Mouse (Mus musculus) G1E (cell line): ENCODE measurements around the gene Cacnb3.

Experiments
- CTCF ChIP-seq: IDR thresholded peaks from 2 replicates; pipeline ENCODE4 v1.5.1; 2012; ENCODE audit warnings: low read depth, low read length, inconsistent platforms, mixed read lengths
- GATA1 ChIP-seq: IDR thresholded peaks from 2 replicates; pipeline ENCODE4 v1.6.1; 2012; ENCODE audit warnings: borderline replicate concordance, low read length, inconsistent platforms, mixed read lengths
- POLR2AphosphoS5 ChIP-seq: IDR thresholded peaks from 2 replicates; pipeline ENCODE4 v1.6.1; 2012; ENCODE audit warnings: low read depth, low read length, inconsistent platforms; ENCODE audit not compliant: insufficient replicate concordance

DNA sequence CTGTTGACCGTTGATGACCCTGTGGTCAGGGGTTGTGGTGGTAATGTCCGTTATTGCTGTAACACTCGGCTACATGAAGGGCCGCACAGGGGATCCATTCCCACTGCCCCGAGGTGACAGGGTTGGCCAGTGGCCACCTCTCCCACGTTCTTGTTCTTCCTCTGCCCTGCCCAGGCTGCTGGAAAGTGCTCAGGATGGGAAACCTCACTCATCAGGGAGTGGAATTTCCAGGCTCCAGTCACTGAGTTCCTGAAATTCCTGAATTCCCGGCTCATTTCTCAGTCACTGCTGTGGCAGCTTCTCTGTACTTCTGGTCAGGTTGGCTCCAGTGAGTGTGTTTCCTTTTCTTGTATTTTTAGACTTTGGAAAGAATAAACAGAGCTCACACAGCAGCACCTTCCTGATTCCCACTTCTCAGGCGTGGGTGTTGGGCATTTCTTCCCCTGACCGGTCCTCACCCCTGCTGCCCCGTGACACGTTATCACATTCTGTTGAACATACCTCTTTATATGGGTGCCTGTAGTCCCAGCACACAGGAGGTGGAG is 61.6 kb downstream of the Cacnb3 start:
- TF ChIP-seq CTCF (no peak), GATA1 (no peak), POLR2AphosphoS5 (no peak)
